Mouse (Mus musculus) right cerebral cortex, postnatal 10 days (tissue): ENCODE measurements around the gene Sertad3.
A peak's percentile ranks its signal among the peaks of the same experiment; 100 is the strongest.
"Not testable (repeated sequence)": the region's sequence is repeated elsewhere in the genome, so short reads cannot be mapped to it uniquely, and the experiment has no call there.

ENCODE experiments used
- DNase-seq, 2 experiments: peaks; one replicate each; pipeline ENCODE4 v3.0.0; 2021; ENCODE audit warnings: low spot score in 2 of 2

The Sertad3 gene

DNA sequence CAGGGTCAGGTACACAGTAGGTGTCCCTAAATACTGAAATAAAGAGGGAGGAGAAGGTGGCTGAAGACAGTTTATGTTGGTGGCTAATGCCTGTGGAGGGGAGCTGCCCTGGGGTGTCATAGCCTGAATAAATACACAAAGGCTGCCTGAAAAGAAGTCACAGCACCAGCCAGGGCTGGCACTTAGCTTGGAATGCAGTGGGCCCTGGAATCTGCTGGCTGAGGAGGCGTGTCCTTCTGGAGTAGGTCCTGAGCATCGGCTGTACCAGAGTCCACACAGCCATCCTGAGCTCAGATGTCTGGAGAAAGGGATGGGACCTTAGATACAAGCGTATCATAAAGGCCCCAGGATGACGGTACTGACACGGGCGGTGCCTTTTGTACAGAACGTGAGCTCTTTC is 18.3 kb downstream of the Sertad3 start:
- no peak for DNase-seq

DNA sequence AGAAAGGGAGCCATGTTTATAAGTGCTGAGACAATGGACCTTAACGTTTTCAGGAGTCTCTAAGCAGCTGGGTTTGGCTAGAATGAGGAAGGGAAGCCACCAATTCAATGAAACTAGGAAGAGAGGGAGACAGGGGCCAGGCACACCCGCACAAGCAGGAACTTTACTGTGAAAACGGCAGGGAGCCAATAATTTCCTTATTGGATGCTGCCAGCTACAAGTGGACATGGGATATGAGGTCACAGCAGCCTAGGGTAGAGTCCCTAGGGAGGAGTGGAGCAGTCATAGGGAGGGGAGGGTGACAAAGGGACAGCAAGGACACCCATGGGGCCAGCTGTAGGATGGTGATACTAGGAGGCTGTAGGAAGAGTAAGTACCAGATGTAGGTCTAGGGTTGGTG is 19.5 kb downstream of the Sertad3 start:
- DNase-seq: no peak

DNA sequence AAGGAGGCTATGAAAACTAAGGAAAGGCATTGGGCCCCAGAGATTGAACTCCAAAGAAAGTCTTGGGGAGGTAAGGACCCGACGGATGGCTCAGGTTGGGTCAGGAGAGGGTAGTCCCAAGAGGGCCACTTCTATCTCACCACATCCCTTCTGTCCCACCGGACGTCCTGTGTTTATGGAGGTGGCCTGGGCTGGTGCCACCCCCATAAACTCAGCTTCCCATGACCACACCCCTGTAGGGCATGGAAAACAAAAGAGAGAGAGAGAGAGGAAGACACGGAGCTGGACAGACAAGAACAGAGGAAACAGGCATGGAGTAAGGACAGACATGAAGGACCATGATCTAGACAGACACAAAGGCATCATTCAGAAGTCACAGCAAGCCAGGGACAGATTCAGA is 19.9 kb downstream of the Sertad3 start:
- no peak for DNase-seq

DNA sequence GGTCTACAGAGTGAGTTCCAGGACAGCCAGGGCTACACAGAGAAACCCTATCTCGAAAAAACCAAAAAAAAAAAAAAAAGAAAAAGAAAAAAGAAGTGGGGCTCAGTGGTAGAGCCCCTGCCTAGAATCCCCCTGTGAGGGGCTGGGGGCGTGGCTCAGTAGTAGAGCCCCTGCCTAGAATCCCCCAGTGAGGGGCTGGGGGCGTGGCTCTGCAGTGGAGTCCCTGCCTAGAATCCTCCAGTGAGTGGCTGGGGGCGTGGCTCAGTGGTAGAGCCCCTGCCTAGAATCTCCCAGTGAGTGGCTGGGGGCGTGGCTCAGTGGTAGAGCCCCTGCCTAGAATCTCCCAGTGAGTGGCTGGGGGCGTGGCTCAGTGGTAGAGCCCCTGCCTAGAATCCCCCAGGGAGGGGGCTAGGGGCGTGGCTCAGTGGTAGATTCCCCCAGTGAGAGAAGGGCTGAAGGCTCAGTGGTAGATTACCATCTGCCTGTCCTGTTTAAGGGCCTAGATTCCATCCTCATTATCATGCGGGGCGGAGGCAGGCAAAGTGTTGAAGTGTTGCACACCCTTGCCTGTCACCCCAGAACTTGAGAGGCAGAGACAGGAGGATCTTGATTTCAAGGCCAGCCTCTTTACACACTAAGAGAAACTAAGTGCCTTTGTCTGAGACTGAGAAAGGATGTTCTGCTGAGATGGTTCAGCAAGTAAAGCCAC is 21.2 kb downstream of the Sertad3 start:
- DNase-seq: not testable (repeated sequence)

DNA sequence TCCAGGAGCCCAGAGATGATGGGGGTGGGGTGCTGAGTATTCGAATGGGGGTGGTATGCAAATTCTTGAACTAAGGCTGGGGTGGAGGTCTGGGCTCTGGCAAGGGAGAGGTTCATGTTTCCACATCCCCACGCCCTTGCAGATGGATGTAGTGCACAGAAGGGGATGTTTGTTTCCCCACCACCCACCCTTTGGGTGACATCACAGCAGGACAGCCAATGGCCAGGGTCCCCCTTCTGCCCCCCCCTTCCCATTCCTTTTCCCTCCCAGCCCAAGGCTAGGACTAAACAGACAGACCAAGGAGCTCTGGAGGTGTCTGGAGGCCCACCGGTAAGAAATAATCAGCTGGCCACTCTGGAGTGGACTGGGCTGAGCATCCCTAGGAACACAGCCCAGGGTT is 25.5 kb downstream of the Sertad3 start, which contains the start of gene Prx:
Prx (plus strand) TSS at position 289 of the 400 bp plus-strand sequence.
- DNase-seq: no peak

DNA sequence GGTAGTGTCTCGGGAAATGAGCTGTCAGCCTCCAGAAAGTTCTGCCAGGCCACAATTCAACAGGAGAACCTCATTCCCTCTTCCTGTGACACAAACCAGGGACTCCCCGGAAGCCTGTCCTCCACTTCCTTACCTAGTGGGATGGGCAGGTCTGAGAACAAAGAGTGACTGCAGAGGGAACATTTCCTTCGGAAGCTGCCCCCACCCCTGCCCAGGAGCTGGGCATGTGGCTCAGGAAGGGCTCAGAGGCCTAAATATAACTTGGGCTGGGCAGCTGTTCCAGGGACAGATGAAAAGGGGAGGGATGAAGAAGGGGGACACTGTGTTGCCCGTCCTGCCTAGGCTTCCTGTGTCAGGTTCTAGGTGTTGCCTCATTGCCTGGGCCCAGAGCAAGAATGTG is 28.1 kb downstream of the Sertad3 start:
- DNase-seq: no peak

DNA sequence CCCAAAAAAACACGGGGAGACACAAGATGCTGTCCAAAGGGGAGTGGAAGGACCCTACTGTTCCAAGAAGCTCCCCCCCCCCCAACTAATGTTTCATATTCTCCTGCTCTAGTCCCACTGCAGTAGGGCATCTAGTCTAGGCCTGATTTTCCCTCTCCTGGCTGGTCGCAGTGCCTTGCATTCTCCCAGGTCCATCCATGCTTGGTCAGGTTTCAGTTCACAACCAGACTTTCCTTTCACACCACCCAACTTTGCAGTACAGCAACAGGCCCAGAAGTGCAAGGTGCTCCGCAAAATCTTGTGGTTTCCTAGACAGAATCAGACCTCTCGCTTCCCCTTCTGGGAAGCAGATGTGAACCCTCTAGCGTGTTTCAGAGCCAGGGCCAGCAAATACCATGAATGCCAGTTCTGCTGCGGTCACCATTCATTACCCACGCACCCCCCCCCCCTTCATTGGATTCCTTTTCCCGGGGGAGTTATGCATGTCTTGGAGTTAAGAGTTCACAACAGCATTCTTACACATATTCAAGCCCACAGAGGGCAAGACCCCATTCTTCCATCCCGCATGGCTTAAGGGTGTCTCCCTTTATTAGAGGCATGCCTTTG is 33.3 kb downstream of the Sertad3 start:
- no peak for DNase-seq

DNA sequence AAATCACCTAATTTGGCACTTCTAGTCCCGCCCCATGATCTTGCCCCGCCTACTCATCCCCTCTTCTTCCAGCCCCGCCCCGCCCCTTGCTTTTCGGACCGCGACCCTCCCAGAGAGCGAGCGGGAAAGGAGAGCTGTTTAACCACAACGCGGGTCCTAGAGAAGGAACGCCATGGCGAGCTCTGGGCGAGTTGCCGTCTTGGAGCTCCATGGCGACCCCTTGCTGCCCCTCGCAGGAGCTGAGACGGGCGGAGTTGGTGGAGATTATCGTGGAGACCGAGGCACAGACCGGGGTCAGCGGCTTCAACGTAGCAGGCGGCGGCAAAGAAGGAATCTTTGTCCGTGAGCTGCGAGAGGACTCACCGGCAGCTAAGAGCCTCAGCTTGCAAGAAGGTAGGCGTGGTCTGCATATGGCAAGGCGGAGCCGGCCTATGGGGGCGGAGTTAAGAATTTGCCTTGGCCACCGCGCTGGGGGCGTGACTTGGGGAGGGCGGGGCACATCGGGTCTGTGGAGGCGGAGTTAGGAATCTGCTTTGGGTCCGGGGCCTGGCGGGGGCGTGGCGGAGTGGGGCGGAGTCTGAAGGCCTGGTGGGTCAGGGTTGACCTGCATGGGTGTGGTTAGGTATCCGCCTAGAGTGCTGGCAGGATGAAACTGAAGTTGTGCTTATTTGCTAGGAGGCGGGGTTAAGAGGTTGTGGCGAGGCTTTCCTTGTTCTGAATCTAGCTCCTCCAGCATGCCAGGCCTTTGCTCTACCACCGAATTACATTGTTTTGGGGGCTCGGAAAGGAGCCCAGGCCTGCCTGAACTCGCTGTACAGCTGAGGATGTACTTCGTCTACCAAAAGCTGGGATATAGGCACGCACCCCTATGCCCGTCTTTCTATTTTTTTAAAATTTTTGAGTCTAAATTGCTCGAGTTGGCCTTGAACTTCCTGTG is 34.4 kb downstream of the Sertad3 start:
- DNase-seq: peak; percentile 95

DNA sequence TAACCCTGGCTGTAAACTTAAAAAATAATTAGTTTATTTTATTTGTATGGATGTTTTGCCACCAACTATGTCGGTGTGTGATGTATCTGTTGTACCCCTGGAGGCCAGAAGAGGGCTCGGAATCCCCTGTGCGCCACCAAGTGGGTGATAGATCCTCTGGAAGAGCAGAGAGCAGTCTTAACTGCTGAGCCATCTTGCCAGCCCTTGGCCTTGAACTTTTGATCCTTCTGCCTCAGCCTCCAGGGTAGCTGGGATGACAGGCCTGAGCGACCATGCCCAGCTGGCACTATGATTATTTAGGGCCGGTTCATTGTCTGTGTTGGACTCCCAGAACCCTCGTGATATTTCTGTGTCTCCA is 35.1 kb downstream of the Sertad3 start:
- peak; percentile 74 to 83 for DNase-seq

DNA sequence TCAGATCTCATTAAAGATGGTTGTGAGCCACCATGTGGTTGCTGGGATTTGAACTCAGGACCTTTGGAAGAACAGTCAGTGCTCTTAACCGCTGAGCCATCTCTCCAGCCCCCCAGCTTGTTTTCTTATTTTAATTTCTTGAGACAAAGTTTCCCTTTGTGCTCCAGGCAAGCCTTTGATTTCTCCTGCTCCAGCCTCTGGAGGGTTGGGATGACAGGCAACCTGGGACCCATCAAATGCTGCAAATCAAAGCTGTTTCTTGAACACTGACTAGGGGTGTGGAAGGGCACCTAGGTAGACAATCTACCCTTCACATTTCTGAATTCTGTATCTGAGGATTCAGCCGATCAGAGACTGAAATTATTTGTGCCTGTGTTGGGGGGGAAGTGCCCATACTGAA is 37.2 kb downstream of the Sertad3 start:
- DNase-seq: no peak

DNA sequence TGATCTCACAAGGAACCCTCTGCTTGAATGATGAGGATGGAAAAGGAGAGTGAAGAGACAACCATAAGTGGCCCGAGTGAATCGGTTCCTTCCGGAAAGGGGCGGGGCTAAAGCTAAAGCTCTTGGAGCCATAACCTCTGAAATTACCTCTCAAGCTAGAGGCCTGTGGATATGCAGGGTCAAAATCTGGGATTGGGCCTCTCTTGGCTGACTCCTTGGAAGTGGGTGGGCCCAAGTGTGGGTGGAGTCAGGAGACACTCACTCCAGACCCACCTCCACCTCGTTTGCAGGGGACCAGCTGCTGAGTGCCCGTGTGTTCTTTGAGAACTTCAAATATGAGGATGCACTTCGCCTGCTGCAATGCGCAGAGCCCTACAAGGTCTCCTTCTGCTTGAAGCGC is 41.4 kb downstream of the Sertad3 start:
- no peak for DNase-seq

DNA sequence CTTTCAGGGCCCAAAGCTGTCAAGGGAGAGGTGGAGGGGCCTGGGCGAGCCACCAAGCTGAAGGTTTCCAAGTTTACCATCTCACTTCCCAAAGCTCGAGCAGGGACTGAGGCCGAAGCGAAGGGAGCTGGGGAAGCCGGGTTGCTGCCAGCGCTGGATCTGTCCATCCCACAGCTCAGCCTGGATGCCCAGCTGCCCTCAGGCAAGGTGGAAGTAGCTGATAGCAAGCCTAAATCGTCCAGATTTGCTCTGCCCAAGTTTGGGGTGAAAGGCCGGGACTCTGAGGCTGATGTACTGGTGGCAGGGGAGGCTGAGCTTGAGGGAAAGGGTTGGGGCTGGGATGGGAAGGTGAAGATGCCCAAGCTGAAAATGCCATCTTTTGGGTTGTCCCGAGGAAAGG is 44.7 kb downstream of the Sertad3 start:
- DNase-seq: no peak

DNA sequence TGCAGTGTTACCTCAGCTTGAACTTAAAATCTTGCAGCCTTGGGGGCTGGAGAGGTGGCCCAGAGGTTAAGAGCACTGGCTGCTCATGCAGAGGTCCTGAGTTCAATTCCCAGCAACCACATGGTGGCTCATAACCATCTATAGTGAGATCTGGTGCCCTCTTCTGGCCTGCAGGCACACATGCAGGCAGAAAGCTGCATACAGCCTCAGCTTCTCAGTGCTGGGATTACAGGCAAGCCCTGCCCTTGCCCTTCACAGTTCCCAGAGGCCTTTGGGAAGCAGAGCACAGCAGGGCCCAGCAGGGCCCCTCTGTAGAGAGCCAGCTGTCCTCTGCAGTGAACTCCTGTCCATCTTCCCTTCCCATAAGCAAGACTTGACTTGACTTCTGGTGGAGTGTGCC is 46.5 kb downstream of the Sertad3 start:
- no peak for DNase-seq

DNA sequence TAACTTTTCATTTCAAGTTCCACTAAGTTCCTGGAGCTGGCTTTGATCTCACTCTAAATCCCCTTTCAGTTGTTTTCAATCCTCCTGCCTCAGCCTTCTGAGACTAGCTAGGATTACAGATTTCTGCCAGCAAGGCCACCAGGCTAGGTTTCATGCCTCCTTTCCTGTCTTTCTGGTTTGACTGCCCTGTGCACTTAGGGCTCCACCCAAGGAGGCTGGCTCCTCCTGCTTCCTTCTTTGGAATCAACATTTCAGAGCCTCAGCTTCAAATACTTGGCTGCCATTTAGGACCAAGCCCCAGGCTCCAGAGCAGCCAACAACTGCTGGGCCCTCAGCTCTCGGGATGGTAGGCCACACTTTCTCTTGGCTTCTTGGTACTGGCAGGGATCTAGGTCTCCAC is 47.0 kb downstream of the Sertad3 start:
- DNase-seq: no peak

DNA sequence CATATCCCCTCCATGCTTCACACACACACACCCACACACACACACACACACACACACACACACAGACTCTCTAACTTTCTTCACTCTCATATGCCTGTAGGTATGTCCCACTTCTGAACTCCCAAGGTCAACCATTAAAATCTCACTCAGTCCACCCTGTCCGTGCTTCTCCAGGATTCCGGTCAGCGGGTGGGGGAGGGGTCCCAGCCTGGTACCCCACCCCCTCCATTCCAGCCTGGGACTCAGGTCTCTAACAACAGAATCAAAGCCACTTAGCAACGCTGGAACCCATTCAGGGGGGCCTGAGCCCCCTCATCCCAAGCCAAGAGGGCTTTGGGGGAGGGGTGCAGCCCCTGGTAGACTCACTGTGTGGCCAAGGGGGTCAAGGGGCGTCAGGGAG is 49.4 kb downstream of the Sertad3 start, which contains the start of gene Hipk4:
Hipk4 (plus strand) TSS at position 301 of the 400 bp plus-strand sequence.
- DNase-seq: peak in 1 of 2 experiments; percentile 37

DNA sequence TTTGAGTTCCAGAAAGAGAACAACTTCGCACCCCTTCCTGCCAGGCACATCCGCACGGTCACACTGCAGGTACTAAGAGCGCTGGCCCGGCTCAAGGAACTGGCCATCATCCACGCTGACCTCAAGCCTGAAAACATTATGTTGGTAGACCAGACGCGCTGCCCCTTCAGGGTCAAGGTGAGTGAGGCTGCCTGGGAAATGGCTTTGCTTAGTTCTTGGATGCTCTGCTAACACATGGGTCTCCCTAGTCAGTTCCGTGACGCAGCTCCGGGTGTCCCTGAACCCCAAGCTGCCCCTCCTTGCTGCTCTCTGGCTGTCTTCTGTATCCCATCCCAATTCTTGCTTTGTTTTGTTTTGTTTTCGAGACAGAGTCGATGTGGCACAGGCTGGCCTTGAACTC is 50.2 kb downstream of the Sertad3 start:
- no peak for DNase-seq

DNA sequence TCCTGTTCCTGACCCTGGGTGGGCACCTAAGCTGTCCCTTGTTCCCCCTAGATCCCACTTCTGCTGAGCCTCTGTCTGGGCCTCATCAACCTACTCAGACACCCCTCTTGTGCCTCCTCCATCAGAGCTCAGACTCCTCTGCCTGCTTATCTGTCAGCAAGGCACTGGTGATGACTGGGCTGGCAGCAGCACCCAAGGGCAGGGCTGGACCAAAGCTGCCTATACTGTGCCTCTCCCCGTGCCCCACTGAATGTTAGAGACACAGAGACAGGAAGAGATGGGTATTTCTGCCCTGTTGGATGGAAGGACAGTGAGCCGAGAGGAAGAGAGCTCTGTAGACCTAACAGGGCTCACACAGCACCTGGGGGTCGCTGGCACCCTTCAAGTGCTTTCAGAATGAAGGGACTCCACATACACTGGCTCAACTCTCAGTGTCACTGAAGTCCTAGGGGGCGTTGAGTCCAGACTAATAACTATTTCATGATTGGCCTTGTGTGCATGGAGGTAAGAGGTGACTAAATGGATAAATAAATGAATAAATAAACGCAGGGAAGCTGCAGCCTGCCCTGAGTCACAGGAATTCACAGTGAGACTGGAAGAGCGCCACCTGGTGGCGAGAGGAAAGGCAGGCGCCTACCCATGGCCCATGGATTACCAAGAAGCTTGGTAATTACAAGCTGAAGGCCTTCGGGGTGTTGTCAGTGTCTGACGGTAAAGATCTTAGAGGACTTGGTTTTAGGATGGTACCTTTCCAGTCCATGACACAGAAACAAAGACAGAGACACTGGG is 52.7 kb downstream of the Sertad3 start:
- DNase-seq: peak; percentile 84 to 88
